ENCODE assay signal across 35 mouse cellular contexts in genomic region chr11:84420779-84421178, GRCm38 (mm10).
"Had no signal": no experiment of that assay in that cellular context is flagged by ENCODE, and none has a peak within 500 bp of the region (broad histone marks: within the 10 kb centered on the region; RNA-seq: fewer than 3 reads in every experiment).

No protein-coding gene starts in this region.

- H3K4me3 ChIP-seq: heart, embryonic 10.5 days; heart, embryonic 12.5 days; heart, embryonic 13.5 days; heart, embryonic 15.5 days; hindbrain, embryonic 10.5 days; hindbrain, embryonic 12.5 days; hindbrain, embryonic 13.5 days; hindbrain, embryonic 15.5 days; intestine, embryonic 15.5 days; kidney, embryonic 15.5 days; layer of hippocampus, adult 2 months; left cerebral cortex, adult 2 months had no signal

- H3K4me2 ChIP-seq: heart, embryonic 11.5 days; heart, embryonic 12.5 days; heart, embryonic 13.5 days; heart, embryonic 15.5 days; hindbrain, embryonic 12.5 days; hindbrain, embryonic 13.5 days; hindbrain, embryonic 14.5 days; hindbrain, embryonic 15.5 days; intestine, embryonic 15.5 days; kidney, embryonic 15.5 days had no signal

- ATAC-seq: hindbrain, embryonic 16.5 days; inflammation-experienced regulatory T-cells, adult 6 months; intestine, embryonic 15.5 days; intestine, embryonic 16.5 days; intestine, postnatal 0 days had no signal

- H3K9me3 ChIP-seq: heart, embryonic 10.5 days; heart, embryonic 12.5 days; heart, embryonic 13.5 days; heart, embryonic 15.5 days; hindbrain, embryonic 10.5 days; hindbrain, embryonic 12.5 days; hindbrain, embryonic 13.5 days; hindbrain, embryonic 15.5 days; intestine, embryonic 15.5 days; kidney, embryonic 15.5 days had no signal

- H3K27me3 ChIP-seq: heart, embryonic 12.5 days; heart, embryonic 13.5 days; heart, embryonic 15.5 days; hindbrain, embryonic 12.5 days; hindbrain, embryonic 13.5 days; hindbrain, embryonic 15.5 days; intestine, embryonic 15.5 days; kidney, embryonic 15.5 days had no signal

- DNase-seq: heart, postnatal 10 days; heart, postnatal 14 days; heart, postnatal 36 days; heart, postnatal 4 days; kidney, adult 11 months; kidney, adult 18-20 months; kidney, adult 2 months; kidney, adult 8-10 months; kidney, adult 9 months; kidney, postnatal 10 days; kidney, postnatal 14 days; kidney, postnatal 25 days; kidney, postnatal 36 days; kidney, postnatal 4 days; layer of hippocampus, adult 9-11 months; layer of hippocampus, postnatal 36 days had no signal

- H3K27ac ChIP-seq: heart, embryonic 10.5 days; heart, embryonic 13.5 days; heart, embryonic 15.5 days; hindbrain, embryonic 10.5 days; hindbrain, embryonic 12.5 days; hindbrain, embryonic 13.5 days; hindbrain, embryonic 14.5 days; hindbrain, embryonic 15.5 days; intestine, embryonic 15.5 days; kidney, embryonic 15.5 days; kidney, postnatal 0 days; layer of hippocampus, adult 2 months; left cerebral cortex, adult 2 months had no signal

- H3K36me3 ChIP-seq: heart, embryonic 12.5 days; heart, embryonic 13.5 days; heart, embryonic 15.5 days; hindbrain, embryonic 10.5 days; hindbrain, embryonic 12.5 days; hindbrain, embryonic 13.5 days; hindbrain, embryonic 15.5 days; intestine, embryonic 15.5 days; kidney, embryonic 15.5 days had no signal

- H3K9ac ChIP-seq: heart, embryonic 12.5 days; heart, embryonic 13.5 days; heart, embryonic 15.5 days; hindbrain, embryonic 12.5 days; hindbrain, embryonic 13.5 days; hindbrain, embryonic 14.5 days; hindbrain, embryonic 15.5 days; intestine, embryonic 15.5 days; kidney, embryonic 15.5 days had no signal
